Mouse (Mus musculus) kidney, adult 2 months (tissue): ENCODE data around the gene Smyd3. TPM values are rescaled to one million over a fixed set of nuclear protein-coding genes. Genes with fewer than 3 reads are reported as not detected.

ENCODE experiments used
- DNase-seq: peaks from one replicate; pipeline ENCODE4 v3.0.0; 2021
- H3K27ac ChIP-seq: fragments of 200-500 bp; 2 replicates; pipeline ENCODE4 v1.5.1; 2012; ENCODE audit warnings: low read depth, low read length, control low read depth, inconsistent platforms; ENCODE audit not compliant: insufficient read depth
- H3K27me3 ChIP-seq: fragments of 200-500 bp; replicated peaks from 2 replicates; pipeline ENCODE4 v1.6.1; 2012; ENCODE audit warnings: mild to moderate bottlenecking, moderate library complexity, low read length, inconsistent platforms; ENCODE audit not compliant: control insufficient read depth, insufficient read depth
- H3K36me3 ChIP-seq: fragments of 200-500 bp; 2 replicates; pipeline ENCODE4 v1.6.1; 2012; ENCODE audit warnings: mild to moderate bottlenecking, moderate library complexity, low read length, inconsistent platforms; ENCODE audit not compliant: control insufficient read depth, insufficient read depth
- H3K4me1 ChIP-seq: fragments of 200-500 bp; 2 replicates; pipeline ENCODE4 v1.6.1; 2011; ENCODE audit warnings: low read length; ENCODE audit not compliant: control insufficient read depth, insufficient read depth
- H3K4me3 ChIP-seq: fragments of 200-500 bp; 2 replicates; pipeline ENCODE4 v1.5.1; 2011; ENCODE audit warnings: mild to moderate bottlenecking, low read depth, low read length, control low read depth; ENCODE audit not compliant: insufficient read depth
- CTCF ChIP-seq: fragments of 200-500 bp; conservative IDR thresholded peaks from 2 replicates; pipeline ENCODE4 v1.5.1; 2011; ENCODE audit warnings: low read depth, mild to moderate bottlenecking, control low read depth, low read length, moderate library complexity, mixed read lengths; ENCODE audit not compliant: insufficient read depth, insufficient read length
- POLR2A ChIP-seq: fragments of 200-500 bp; IDR thresholded peaks from one replicate; pipeline ENCODE4 v1.6.1; 2011; ENCODE audit warnings: low read depth, low read length, control low read depth
- WGBS: fragments of 180-500 bp; shearing (Covaris S2); methylation state at CpG from one replicate; pipeline ENCODE4 v1.1.7; 2018; 5-methylcytosine and 5-hydroxymethylcytosine counted together
- polyA plus RNA-seq: library from polyadenylated mRNA; depleted of rRNA; stranded (reverse); fragments of >200 nt; gene quantifications from 2 replicates; pipeline ENCODE4 v1.2.3, GENCODE M21; 2012

The Smyd3 gene
- polyA plus RNA-seq, 1 experiment = 5.2 TPM

DNA sequence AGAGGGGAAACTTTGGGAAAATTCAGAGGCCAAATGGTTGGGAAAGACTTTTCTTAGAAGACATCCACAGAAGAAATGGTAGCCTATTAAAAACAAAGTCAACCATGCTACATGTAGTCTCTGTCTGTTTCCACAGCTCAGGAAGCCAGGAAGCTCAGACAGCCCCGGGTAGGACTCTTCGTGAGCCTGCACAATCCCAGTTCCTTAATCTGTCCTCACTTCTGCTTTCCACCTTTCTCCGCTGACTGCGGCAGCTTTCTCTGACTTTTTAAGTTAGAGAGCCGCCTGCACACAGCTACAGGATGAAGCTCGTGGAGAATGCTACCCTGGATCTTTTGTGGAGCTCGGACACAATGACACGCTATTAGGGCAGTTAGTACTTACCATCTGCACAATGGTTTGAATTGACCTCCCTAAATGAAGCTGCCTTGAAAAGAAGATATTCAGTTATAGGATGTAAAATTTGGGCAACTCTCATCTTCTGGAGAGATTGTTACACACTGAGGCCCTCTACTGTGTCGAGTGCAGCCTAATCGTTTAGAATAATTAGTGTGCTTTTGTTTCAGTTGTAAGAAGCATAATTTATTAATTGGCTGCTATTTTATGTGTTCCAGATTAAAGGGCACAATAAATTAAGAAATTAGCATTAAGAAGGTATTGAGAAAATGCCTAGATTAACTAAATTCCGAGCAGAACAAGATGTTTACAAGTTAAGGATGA is 444.7 kb downstream of the Smyd3 start:
- TF ChIP-seq CTCF = no peak
- TF ChIP-seq POLR2A = no peak
- 79% methylated on average over 11 of the region's 11 CpGs for WGBS
- Histone ChIP-seq H3K36me3 (no peaks in the 10 kb centered on the region), H3K27me3 (no peaks in the 10 kb centered on the region), H3K4me3 (no peak overlapping the region), H3K4me1 (no peaks in the 10 kb centered on the region), H3K27ac (no peak overlapping the region)
- DNase-seq = no peak

DNA sequence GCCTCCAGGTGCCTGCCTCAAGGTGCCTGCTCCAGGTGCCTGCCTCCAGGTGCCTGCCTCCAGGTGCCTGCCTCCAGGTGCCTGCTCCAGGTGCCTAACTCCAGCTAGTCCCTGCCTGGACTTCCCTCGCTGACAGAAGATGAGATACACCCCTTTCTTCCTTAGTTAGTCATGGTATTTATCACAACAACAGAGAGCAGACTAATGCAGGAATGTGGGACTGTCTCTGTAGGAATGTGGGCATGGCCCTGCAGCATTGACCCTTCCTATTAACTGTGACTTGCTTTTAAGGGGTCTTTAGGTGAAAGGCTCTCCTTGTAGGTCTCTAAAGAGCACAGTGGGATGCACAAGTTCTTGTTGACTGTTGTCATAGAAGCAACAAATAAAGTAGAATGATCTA is 445.4 kb downstream of the Smyd3 start:
- Histone ChIP-seq H3K36me3 (no peaks in the 10 kb centered on the region), H3K4me1 (no peaks in the 10 kb centered on the region), H3K27ac (no peak overlapping the region), H3K27me3 (no peaks in the 10 kb centered on the region), H3K4me3 (no peak overlapping the region)
- TF ChIP-seq CTCF (no peak), POLR2A (no peak)
- 86% methylated on average over 1 of the region's 1 CpGs for WGBS
- DNase-seq = no peak

DNA sequence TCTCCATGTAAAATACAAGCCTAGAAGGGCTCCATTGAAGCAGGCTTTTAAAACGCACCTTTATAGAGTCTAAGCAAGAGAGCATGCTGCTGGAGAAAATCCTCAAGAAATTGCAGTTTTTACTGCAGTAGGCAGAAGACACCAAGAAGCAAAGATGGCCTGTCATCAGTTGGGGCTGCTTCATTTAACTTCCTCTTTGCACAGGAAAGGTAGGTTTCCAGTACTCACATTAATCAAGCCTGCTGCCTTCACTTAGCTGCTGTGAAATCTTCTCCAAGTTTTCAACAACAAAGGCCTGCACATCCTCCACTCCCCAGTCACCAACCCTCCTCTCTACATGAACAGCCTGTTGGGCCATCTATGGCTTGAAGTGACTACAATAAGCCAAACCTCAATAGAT is 448.9 kb downstream of the Smyd3 start:
- Histone ChIP-seq H3K27me3 (no peaks in the 10 kb centered on the region), H3K4me1 (no peaks in the 10 kb centered on the region), H3K36me3 (no peaks in the 10 kb centered on the region), H3K27ac (no peak overlapping the region), H3K4me3 (no peak overlapping the region)
- TF ChIP-seq POLR2A (no peak), CTCF (no peak)
- 84% methylated on average over 1 of the region's 1 CpGs for WGBS
- DNase-seq = no peak

DNA sequence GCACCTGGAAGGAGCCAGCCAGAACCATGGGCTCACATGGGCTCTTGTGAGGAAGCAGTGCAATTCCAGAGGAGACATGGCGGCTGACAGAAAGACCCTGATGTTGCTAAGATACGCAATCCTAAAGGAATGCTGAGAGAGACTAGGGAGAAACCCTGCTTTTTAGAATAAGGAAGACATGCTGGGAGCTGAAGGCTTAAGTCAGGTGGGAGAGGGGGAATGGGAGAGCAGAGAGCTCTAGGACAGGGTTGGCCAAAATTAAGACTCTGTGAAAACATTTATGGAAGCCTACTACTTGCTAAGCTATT is 452.6 kb downstream of the Smyd3 start:
- Histone ChIP-seq H3K4me1 (no peaks in the 10 kb centered on the region), H3K27me3 (no peaks in the 10 kb centered on the region), H3K36me3 (no peaks in the 10 kb centered on the region), H3K27ac (no peak overlapping the region), H3K4me3 (no peak overlapping the region)
- WGBS = 98% methylated on average over 2 of the region's 2 CpGs
- TF ChIP-seq POLR2A (no peak), CTCF (no peak)
- no peak for DNase-seq

DNA sequence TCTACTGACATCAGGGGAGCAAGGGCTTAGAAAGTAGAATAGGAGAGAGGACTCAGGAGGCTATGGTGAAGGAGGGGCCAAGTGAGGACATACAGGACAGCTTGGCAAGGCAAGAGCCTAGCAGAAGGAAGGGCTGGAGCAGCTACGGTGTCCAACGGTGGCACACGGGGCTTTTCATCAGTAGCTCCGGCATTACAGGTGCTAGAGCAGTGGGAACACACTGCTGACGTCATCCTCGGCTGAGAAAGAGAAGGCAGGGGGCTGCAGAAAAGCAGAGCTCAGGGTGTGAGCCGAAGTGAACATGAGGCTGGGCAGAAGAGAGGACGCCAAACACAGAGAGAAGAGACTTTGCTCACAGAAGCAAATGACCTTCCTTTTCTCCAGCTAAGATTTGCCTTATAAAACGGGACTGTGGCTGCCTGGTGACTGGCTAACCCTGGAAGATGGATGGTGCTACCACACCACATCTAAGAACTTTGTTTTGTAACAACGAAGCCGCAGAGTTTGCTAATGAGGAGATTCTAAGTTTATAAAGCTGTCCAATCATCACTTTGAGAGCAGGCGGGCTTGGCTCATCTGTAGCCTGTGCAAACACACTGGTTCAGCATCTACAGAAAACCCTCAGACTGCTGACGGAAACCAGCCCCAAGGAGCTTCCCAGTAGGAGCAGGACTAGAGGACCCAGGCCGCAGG is 453.1 kb downstream of the Smyd3 start:
- H3K36me3 ChIP-seq = no peaks in the 10 kb centered on the region
- H3K4me3 ChIP-seq = no peak overlapping the region
- no peak overlapping the region for H3K27ac ChIP-seq
- DNase-seq = no peak
- no peaks in the 10 kb centered on the region for H3K4me1 ChIP-seq
- no peaks in the 10 kb centered on the region for H3K27me3 ChIP-seq
- TF ChIP-seq POLR2A (no peak), CTCF (no peak)
- 89% methylated on average over 14 of the region's 14 CpGs for WGBS

DNA sequence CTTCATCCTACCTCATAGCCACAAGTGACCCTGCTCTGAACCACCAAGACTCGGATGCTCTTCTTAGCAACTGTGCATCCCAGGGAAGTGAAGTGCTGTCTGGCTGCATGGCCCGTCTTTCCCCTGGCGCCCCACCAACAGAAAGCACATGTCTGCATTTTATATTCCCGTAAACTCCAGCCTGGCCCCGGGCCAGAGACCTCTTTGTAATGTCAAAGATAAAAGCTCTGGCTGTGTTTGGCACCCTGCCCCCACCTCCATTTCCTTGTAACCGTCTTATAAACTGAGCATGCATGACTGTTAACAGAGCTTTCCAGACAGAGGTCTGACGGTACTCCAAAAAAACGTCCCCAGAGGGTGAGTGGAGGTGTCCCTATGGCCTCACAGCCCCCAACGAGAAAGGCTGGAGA is 456.1 kb downstream of the Smyd3 start:
- no peak for TF ChIP-seq POLR2A
- no peak for TF ChIP-seq CTCF
- Histone ChIP-seq H3K4me3 (no peak overlapping the region), H3K27ac (no peak overlapping the region), H3K36me3 (no peaks in the 10 kb centered on the region), H3K4me1 (no peaks in the 10 kb centered on the region), H3K27me3 (no peaks in the 10 kb centered on the region)
- peak; percentile 70 for DNase-seq
- WGBS = 26% methylated on average over 9 of the region's 9 CpGs

DNA sequence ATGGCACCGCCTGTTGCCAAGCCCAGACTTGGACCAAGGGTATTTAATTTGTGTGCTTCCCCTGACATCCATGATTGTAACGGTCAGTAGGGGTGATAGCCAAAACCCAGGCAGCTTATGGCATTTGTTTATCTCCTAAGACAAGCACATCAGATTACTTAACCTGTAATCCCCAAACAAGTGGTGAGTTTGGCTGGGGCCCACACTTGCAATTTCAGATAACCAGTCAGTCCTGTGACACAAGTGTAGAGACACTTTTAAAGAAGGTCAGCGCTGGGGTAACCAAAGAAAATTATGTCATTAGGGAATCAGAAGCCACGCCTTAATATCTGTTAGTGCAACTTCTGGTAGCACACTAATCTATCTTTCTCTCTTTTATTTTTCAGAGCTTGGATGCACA is 456.8 kb downstream of the Smyd3 start:
- no peak for TF ChIP-seq POLR2A
- H3K27ac ChIP-seq = no peak overlapping the region
- no peaks in the 10 kb centered on the region for H3K4me1 ChIP-seq
- WGBS = 92% methylated on average over 4 of the region's 4 CpGs
- DNase-seq = no peak
- H3K36me3 ChIP-seq = no peaks in the 10 kb centered on the region
- H3K27me3 ChIP-seq = no peaks in the 10 kb centered on the region
- no peak overlapping the region for H3K4me3 ChIP-seq
